Mouse (Mus musculus) retina, postnatal 7 days (tissue): Measurements from ENCODE around the gene Rsbn1l.
A peak's percentile ranks its signal among the peaks of the same experiment; 100 is the strongest.
"Not testable (repeated sequence)": the region's sequence is repeated elsewhere in the genome, so short reads cannot be mapped to it uniquely, and the experiment has no call there.

Source experiments
- DNase-seq: peaks from one replicate; pipeline ENCODE4 v3.0.0-alpha.2; 2012; ENCODE audit warnings: low read depth, low spot score

Gene Rsbn1l

DNA sequence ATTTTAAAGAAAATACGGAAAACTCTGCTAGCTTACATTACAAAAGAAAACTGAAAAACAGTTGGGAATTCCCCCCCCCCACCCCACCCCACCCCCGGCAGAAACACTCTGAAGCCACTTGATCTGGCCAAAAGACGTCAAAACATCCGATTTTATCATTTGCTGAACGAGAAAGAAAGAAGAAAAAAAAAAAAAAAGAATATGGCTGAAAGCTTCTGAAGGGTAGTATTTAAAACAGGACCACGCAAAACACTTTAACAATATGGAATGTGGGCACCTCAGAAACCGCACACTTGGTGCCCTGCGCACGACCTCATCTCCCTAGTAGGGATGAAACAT, 5.7 kb downstream of the Rsbn1l start:
- DNase-seq = no peak

DNA sequence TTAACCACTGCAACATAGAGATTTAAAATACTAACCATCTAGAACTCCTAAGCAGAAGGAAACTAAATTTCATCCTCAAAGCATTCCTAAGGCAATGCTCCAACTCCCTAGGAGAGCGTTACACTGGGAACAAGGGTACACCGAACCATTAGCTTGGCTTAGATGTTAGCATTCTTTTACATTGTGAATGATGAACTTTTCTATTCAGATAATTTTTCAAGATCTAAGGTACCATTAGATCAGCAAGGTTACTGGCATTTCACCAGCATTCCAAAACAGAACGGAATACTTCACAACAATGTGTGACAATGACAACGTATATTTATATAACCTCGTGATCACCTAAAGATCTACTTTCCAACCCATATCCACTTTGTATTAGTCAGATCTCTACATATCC, 6.1 kb downstream of the Rsbn1l start:
- DNase-seq = no peak

DNA sequence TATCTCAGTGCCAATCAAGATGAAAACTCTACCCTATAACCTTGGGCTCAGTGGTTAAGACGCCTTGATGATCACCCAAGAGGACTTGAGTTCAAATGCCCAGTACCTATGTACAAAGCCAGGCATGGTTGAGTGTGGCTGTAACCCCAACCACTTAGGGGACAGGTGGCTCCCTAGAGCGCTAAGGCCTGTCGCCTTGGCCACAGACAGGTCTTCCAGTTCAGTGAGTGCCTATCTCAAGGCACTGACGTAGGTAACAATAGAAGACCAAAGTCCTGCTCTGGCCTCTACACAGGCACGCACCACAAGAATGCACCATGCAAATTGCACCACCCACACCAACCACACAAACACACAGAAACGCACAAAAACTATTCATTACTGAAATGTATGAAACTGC, 9.3 kb downstream of the Rsbn1l start:
- DNase-seq = no peak

DNA sequence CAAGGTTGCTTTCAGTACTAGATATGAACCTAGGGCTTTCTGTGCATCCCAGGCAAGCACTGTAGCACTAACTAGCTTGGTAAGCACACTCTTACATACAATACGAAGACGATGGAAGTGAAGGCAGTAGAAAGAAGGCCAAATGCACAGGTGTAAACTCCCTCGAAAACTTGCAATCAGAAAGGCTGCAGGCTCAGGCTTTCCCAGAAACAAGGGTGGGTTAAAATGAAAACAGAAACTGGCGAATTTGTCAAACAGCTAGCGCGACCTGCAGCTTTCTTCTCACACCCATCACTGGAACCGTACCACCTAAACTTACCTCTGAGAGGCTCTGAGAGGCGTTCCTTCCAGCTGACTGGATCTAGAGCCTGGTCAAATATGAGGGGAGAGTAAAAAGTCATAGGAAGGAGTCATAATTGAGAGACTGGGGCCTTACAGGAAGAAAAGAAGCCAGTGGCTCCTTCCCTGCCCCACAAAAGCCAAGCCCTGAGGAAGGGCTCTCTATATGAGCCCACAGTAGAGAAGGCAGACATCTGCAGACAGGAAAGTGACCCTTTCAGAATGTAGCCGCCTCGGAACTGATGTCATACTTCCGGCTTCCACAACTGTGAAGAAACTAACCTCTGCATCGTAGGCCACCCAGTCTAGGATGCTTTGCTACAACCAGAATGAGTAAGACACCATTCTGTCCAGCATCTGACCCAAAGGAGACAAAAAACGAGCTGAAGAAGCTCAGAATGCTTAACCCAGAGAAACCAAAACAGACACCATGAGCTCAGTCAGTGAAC, 11.0 kb downstream of the Rsbn1l start:
- no peak for DNase-seq

DNA sequence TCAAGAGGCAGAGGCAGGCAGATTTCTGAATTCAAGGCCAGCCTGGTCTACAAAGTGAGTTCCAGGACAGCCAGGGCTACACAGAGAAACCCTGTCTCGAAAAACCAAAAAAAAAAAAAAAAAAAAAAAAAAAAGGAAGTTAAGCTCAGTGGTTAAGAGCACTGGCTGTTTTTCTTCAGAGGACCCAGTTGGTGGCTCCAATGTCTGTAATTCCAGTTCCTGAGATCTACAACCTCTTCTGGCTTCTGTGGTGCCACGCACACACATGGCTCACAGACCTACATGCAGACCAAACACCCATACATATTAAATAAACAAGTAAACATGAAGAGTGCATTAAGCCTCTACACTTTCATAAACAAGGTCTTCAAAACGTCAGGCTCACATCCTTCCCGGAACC, 12.4 kb downstream of the Rsbn1l start:
- not testable (repeated sequence) for DNase-seq

DNA sequence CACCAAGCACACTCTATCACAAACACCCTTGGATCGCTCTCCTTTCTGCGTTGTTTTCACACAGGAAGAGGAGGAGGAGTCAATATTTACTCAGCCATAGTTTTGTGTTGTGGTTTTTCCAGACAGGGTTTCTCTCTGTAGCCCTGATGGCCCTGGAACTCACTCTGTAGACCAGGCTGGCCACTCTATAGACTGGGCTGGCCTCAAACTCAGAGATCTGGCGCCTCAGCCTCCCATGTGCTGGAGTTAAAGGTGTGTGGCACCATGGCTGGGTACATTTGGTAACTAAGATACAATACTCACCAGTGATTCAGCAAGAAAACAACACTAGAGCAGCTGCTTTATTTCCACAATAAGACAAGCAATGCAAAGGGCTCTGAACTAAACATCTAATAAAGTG, 13.7 kb downstream of the Rsbn1l start:
- DNase-seq = no peak

DNA sequence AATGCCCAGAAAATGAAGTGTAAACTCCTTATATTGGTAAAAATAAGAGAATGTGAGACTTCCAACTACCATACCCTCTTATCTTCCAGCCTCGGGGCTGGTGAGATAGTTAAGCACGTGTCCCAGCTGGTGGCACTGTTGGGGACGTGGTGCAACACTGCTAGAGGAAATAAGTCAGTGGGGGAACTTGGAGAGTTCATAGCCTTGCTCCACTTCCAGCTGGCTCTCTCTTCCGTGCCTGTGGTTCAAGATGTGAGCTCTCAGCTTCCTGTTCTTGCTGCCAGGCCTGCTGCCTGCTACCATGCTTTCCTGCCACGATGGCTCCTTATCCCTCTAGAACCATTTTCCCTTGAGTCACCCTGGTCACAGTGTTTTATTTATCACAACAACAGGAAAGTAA, 15.0 kb downstream of the Rsbn1l start:
- DNase-seq = no peak

DNA sequence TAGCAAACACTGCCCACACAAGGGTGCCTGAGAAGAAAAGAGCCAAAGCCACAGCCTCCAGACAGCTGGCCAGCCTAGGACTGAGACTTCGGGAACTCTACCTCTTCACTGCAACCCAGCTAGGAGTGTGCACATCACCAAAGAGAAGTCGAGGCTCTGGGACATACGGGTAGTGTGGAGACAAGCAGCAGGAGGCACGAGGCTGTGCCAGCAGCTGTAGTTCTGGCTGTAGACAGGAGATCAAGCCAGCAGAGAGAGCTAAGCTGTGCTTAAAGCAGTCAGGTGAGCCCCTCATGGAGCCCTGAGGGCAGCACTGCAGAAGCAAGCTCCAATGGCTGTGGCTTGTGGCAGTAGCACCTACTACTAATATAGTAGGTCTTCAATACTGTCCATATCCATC, 15.5 kb downstream of the Rsbn1l start:
- DNase-seq = no peak

DNA sequence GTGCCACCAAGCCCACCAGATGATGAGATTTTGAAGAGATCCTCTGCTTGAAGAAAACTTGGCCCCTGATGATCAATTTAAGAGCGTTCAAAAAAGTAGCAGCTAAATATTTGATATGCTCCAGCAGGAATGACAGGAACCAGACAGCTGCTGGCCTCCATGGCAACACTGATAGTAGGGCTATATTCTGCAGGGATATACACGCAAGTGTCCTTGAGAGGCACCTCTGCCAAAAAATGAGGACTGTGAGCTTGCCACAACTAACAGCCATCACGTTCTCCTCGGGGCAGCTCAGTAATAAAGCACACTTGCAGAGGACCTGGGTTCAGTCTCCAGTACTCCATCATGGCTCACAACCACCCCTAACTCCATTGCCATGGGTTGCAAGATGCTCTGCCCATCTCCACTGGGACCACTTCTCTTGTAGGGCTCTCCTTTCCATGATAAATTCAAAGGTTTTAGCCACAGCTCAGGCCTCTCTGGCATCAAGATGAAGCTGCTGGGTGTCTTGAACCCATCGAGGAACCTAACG, 16.1 kb downstream of the Rsbn1l start:
- DNase-seq = no peak

DNA sequence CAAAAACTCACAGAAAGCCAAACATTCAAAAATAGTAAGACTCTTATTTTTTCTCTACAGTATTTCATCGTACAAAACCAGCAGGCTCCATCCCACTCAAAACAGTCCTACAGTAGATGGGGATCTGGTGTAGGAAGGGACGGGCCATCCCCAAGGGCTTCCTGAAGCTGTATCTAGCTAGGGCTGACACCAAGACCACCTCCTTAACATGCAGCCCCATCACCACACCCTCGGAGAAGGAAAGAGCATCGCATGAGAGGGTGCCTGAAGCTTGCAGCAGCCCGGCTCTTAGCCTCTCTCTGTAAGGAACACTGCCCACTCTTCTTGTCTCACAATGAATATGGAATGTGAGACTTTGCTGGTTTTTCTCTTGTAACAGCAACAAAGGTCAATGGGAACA, 17.7 kb downstream of the Rsbn1l start:
- no peak for DNase-seq

DNA sequence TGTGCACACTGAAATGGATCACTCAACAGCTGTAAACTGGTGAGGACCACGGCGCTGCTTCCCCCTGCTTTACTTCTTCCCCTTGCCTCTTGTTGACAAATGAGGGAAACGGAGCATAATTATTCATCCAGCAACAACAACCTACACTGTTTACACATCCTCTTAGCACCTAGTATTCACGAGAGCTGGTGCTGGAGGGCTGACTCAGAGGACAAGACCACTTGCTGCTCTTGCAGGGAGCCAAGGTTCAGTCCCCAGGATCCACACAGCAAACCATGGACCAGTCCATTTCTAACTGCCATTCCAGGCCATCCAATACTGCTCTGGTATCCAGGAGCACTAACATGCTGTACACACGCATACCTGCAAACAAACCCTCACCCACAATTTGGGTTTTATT, 20.3 kb downstream of the Rsbn1l start:
- DNase-seq = no peak

DNA sequence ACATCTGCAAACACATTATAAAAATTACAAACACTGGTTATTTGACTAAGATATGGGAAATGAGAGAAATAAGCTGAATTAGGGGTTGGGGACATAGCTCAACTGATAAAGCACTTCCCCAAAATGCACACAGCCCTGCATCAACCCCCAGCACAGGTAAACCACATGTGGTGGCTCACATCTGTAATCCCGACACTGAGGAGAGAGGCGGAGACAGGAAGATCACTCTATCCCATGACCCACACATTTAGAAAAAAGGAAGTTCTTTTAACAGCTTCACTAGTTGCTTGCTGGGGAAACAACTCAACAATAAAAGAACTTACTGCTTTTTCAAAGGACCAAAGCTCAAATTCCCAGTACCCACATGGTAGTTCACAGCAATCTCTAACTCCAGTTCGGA, 23.6 kb downstream of the Rsbn1l start:
- no peak for DNase-seq

DNA sequence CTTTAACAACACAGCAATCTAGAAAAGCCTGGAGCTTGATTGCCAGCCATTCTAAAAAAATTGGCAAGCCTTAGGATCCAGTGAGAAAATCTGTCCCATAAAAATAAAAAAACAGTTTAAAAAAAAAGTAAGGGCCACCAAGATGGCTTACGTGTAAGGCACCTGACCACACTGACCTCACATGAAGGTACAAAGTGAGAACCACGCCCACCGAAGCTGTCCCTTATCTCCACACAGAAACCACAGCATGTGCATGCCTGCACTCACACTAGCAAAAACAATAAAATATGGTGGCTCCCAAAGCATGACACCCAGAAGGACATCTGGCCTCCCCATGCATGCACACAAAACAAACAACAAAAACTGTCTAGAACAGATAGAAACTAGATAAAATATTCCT, 24.9 kb downstream of the Rsbn1l start:
- no peak for DNase-seq

DNA sequence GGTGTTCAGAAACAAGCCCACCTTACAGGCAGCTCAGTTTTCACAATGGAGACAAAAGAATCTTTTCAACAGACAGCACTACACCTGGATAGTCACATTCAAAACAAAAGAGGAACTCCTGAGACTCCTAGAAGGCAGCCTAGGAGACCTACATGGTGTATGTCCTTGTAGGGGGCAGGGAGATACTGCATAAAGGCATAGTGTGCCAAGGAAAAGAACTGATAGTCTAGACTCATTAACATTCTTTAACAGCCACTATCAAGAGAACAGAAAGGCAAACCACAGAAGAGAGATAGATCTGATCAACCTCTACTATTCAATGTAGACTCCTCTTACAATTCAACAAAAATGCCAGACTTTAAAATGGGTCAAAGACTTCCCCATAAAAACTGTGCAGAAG, 25.8 kb downstream of the Rsbn1l start:
- no peak for DNase-seq

DNA sequence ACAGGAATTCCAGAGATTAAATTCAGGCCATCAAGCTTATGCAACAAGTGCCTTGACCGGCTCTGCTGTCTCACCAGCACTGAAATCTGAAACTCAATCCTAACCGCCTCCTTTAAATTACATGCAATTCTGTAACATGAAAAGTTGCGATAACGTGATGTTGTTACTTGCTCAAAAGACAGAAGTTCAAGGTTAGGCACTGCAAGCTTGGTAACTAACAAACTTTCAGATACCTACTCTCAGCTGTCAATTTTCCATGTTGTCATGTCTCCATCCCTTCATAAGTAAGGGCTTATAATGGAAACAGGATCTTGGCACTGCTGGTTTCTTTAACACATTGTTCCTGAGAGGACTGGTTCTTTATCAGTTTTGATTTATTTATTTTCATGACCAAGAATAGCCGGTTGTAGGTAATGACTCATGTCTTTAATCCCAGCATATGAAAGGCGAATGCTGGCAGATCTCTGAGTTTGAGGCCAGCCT, 26.5 kb downstream of the Rsbn1l start:
- DNase-seq = no peak

DNA sequence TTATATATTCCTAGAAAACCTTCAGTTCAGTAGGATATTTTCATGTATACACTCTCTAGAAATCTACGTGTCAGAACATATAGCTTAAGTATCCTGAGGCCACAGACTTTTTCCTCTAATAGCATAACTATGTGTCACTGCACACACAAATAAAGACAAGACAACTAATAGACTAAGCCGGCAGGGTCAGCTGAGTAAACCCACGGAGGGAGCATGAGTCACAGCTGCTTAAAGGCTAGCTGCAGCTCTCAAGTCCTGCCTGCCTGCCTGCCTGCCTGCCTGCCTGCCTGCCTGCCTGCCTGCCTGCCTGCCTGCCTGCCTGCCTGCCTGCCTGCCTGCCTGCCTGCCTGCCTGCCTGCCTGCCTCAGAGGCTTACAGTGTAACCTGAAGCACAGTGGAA, 30.7 kb downstream of the Rsbn1l start:
- DNase-seq = no peak

DNA sequence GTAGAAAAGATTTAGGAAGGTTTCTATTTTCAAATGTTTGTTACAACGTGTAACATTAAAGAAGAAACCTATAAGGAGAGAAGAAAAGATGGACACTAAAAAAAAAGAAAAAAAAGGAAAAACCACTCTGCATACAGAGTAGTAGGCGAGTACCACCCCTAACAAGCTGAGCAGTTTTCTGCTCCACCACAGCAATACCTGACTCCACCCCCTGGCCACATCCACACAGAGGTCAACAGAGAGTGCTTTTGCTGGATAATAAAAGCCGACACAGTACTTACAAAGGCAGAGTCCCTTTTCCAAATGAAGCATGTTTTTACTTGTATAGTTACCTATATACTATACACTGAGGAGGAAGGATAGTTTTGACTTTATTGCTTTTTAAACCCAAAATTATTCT, 31.6 kb downstream of the Rsbn1l start:
- DNase-seq = no peak

DNA sequence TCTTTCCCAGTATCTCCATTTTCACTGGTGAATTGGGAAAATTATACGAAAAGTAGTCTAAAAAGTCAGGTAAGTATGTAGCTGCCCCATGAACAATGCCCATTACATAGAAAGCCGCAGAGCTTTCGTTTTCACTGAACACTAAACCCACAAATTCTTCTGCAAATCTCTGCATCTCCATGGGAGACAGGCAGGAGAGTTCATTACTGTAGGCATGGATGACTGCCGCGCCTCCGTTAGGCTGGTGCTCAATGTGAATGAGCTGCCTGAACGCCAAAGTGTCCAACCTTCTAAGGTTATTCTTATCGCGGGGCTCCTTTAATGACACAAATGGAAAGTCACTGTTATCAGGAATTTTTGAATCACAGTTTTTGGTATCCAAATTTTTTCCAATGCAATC, 36.6 kb downstream of the Rsbn1l start:
- no peak for DNase-seq

DNA sequence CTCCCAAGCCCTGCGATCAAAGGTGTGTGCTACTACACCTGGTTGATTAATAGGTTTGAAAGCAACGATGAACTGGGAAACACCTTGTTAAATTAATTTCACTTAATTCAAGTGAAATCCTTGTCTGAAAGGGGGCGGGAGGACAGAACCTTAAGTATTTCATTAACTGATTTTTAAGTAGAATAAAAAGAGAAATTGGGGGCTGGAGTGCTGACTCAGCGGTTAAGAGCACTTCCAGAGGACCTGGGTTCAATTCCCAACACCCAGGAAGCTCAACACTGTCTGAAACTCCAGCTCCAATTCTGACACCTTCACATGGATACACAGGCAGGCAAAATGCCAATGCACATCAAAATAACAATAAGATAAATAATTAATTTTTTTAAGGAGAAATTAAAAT, 37.2 kb downstream of the Rsbn1l start:
- DNase-seq = no peak

DNA sequence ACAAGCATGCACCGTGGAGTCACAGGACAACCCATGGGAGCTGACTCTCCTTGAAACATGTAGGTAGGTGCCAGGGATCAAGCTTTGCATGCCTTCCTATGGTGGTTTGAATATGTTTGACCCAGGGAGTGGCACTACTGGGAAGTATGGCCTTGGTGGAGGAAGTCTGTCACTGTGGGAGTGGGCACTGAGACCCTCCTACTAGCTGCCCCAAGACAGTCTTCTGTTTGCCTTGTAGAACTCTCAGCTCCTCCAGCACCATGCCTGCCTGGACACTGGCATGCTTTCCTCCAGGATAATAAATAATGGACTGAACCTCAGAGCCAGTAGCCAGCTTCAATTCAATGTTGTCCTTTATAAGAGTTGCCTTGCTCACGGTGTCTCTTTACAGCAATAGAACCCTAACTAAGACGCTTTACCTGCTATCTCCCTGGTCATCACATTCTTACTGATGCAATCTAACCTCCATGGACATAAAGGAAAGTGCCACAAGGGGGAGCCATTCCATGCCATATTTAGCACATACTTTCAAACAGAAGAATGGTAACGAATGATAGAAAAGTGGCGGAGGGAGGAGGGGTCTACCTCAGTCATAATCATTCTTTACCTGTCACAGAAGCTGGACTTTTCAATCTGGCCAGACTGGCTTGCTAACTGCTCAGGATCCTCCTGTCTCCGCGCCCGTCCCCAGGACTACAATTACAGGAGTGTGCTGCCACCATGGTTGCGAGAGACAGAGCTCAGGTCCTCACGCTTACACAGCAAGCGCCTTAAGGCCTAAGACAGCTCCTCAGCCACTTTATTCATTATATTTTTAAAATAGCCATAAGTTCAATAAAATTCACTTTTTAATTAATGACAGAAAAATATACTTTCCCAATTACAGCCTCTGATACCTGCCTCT, 42.6 kb downstream of the Rsbn1l start:
- DNase-seq = peak; percentile 54

DNA sequence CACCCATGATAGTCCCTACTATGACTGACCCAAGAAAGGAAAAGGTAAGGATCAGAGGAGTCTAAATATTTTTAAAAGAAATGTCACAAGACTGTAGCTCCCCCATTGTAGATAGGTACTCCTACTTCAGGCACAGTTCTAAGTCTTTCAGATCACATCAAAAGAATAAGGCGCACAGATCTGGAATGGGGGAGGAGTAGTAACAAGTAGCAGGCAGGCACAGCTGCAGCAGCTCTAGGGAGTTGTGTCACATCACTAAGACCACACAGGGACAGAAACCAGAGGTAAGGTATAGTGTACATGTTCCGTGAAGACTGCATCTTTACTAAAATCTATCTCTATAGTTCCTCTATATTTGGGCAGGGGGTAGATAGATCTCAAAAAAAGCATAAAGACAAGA, 44.5 kb downstream of the Rsbn1l start:
- DNase-seq = no peak

DNA sequence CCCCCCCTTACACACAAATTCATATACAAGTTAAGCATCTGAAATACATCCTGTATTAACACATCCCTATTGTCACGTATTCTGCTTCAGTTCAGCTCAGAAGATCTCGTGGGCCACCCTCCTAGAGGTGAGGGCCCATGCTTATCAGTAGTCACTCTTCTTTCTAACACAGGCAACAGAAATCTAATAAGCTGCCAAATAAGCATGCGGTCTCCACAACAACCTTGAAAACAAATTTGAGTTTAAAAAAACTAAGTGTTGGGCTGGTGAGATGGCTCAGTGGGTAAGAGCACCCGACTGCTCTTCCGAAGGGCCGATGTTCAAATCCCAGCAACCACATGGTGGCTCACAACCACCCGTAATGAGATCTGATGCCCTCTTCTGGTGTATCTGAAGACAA, 50.0 kb downstream of the Rsbn1l start:
- no peak for DNase-seq

DNA sequence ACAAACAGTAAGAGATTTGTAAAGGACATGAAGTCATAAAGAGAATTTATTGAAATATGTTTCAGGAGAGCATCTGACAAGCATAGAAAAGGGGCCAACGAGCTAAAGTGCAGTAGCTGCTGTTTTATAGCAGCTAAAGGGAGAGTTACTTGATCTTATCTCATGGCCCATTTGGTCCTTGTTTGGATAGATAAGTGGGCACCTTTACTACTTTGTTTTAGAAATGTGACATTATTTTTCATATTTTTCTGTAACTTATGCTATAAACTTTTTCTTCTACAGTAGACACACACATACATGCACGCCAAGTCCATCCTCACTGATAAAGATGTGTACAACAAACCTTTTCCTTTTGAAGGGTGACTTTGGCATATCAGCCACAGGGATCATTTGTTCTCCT, 50.8 kb downstream of the Rsbn1l start:
- DNase-seq = no peak
